Mouse (Mus musculus) lung, postnatal 0 days (tissue): ENCODE data around the gene Dusp5.

Experiments
- CTCF ChIP-seq: IDR thresholded peaks from 2 replicates; pipeline ENCODE4 v1.5.1; 2016; ENCODE audit warnings: antibody characterized with exemption, mild to moderate bottlenecking
- EP300 ChIP-seq: IDR thresholded peaks from 2 replicates; pipeline ENCODE4 v1.6.1; 2016; ENCODE audit warnings: antibody characterized with exemption, mild to moderate bottlenecking, control low read depth

DNA sequence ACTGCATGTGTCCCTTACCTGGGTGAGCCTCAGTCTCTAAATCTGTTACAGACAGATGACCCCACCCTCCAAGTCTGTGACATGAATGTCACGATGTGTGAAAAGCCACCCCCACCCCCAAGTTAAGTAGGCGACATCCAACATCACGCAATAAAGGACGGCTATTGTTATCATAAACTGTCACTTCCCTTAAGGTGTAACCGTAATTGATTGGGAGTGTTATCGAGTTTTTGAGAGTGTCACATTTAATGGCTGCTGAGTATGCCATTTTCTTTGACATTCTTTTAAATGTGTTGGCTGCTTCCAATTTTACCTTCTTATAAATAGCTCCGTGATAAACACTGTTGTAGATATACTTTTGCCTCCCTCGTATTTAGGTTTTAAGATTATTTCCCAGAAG lies 9.4 kb upstream of the Dusp5 start:
- TF ChIP-seq CTCF (no peak), EP300 (no peak)
